Mouse (Mus musculus) left cerebral cortex, adult 2 months (tissue): Measurements from ENCODE around the gene Homer3. TPM values are rescaled to one million over a fixed set of nuclear protein-coding genes. Genes with fewer than 3 reads are reported as not detected.

Experiments used
- DNase-seq, 2 experiments: peaks; one replicate each; pipeline ENCODE4 v3.0.0; 2021 to 2022; ENCODE audit warnings: low spot score in 2 of 2, mixed read lengths in 1 of 2; ENCODE audit errors: extremely low spot score in 1 of 2
- H3K27ac ChIP-seq: fragments of 200-600 bp; 2 replicates; pipeline ENCODE4 v1.8.1; 2022
- H3K4me3 ChIP-seq: fragments of 200-600 bp; 2 replicates; pipeline ENCODE4 v1.8.1; 2022
- CTCF ChIP-seq: fragments of 200-600 bp; IDR thresholded peaks from 2 replicates; pipeline ENCODE4 v1.8.1; 2022; ENCODE audit warnings: antibody characterized with exemption, mild to moderate bottlenecking, moderate library complexity
- intact Hi-C: fragments of 180-260 bp; cut with DNase I; formaldehyde crosslinking; loops from one replicate; pipeline ENCODE4 v1.15.1; 2025
- total RNA-seq, 2 experiments: library from RNA; stranded (reverse); gene quantifications; 2 replicates each; pipeline ENCODE4 v1.2.3; 2021

Gene Homer3
- total RNA-seq, 2 experiments from 2014 or later = 6.9 to 7.3 TPM

- intact Hi-C loops = no loop called here
- peak; percentile 59 for TF ChIP-seq CTCF
- no peak for DNase-seq
- H3K4me3 ChIP-seq = no peak overlapping the region
- H3K27ac ChIP-seq = no peak overlapping the region
Measured at GRCm38 (mm10) chr8:70343696-70344095, 61.1 kb downstream of the Homer3 start.

Other genes starting within 250 kb of the Homer3 start
- 10 to 100 TPM; 74.4 to 75.2 TPM for gene Mau2, start 240.1 kb upstream of the Homer3 start, total RNA-seq
- 10 to 100 TPM; 52.5 to 54.2 TPM for gene Sugp1, start 240.0 kb upstream of the Homer3 start, total RNA-seq
- gene Tm6sf2, start 209.9 kb upstream of the Homer3 start, total RNA-seq = 1 to 10 TPM; 3.4 to 6.2 TPM
- 100 to 1,000 TPM; 101 to 106 TPM for gene Hapln4, start 199.4 kb upstream of the Homer3 start, total RNA-seq
- gene Ncan, start 162.0 kb upstream of the Homer3 start, total RNA-seq = 100 to 1,000 TPM; 175 to 186 TPM
- 10 to 100 TPM; 20.7 to 22.0 TPM for gene Nr2c2ap, start 151.5 kb upstream of the Homer3 start, total RNA-seq
- gene Rfxank, start 143.7 kb upstream of the Homer3 start, total RNA-seq = 10 to 100 TPM; 13.1 to 14.2 TPM
- 10 to 100 TPM; 46.6 to 47.9 TPM for gene Borcs8, start 143.3 kb upstream of the Homer3 start, total RNA-seq
- under 1 TPM in 1 of 2 experiments, not detected in 1; 0.36 TPM for gene Mef2b, start 143.1 kb upstream of the Homer3 start, total RNA-seq
- gene Tmem161a, start 110.5 kb upstream of the Homer3 start, total RNA-seq = 10 to 100 TPM; 46.1 to 52.1 TPM
- gene Slc25a42, start 70.5 kb upstream of the Homer3 start, total RNA-seq = 10 to 100 TPM; 39.0 to 45.4 TPM
- gene Sugp2, start 48.6 kb upstream of the Homer3 start, total RNA-seq = 100 to 1,000 TPM; 116 to 117 TPM
- gene Armc6, start 48.4 kb upstream of the Homer3 start, total RNA-seq = 10 to 100 TPM; 40.8 to 43.1 TPM
- 10 to 100 TPM; 43.9 to 47.5 TPM for gene Ddx49, start 19.7 kb downstream of the Homer3 start, total RNA-seq
- 100 to 1,000 TPM; 137 to 145 TPM for gene Cope, start 19.7 kb downstream of the Homer3 start, total RNA-seq
- 100 to 1,000 TPM in 1 of 2 experiments, 10 to 100 TPM in 1; 94.8 to 104 TPM for gene Cers1, start 32.9 kb downstream of the Homer3 start, total RNA-seq
- 10 to 100 TPM in 1 of 2 experiments, 1 to 10 TPM in 1; 8.2 to 17.1 TPM for gene Gdf1, start 47.0 kb downstream of the Homer3 start, total RNA-seq
- gene Upf1, start 70.5 kb downstream of the Homer3 start, total RNA-seq = 10 to 100 TPM; 66.0 to 70.0 TPM
- under 1 TPM; 0.32 to 0.33 TPM for gene Comp, start 90.7 kb downstream of the Homer3 start, total RNA-seq
- 100 to 1,000 TPM; 134 to 153 TPM for gene Crtc1, start 156.8 kb downstream of the Homer3 start, total RNA-seq
- 10 to 100 TPM; 43.7 to 44.4 TPM for gene Klhl26, start 194.1 kb downstream of the Homer3 start, total RNA-seq
- gene Tmem59l, start 204.5 kb downstream of the Homer3 start, total RNA-seq = 100 to 1,000 TPM; 295 to 302 TPM
- 1 to 10 TPM; 2.6 to 3.0 TPM for gene Crlf1, start 210.3 kb downstream of the Homer3 start, total RNA-seq
- 100 to 1,000 TPM; 108 to 110 TPM for gene Rex1bd, start 223.9 kb downstream of the Homer3 start, total RNA-seq
- 100 to 1,000 TPM; 788 to 861 TPM for gene Uba52, start 228.0 kb downstream of the Homer3 start, total RNA-seq
- gene Fkbp8, start 244.9 kb downstream of the Homer3 start, total RNA-seq = 100 to 1,000 TPM; 392 to 410 TPM
- 10 to 100 TPM; 39.8 to 44.4 TPM for gene Kxd1, start 245.1 kb downstream of the Homer3 start, total RNA-seq